Mouse (Mus musculus): ENCODE data around the gene Scrg1. TPM values are rescaled to one million over a fixed set of nuclear protein-coding genes. Genes with fewer than 3 reads are reported as not detected.
A peak's percentile ranks its signal among the peaks of the same experiment; 100 is the strongest.

Gene Scrg1
- 13.7 and 24.4 TPM in 2 replicates for polyA plus RNA-seq (2015; fragmentation: Nextera tagmentation; extraction: Ambion mirVana)

DNA sequence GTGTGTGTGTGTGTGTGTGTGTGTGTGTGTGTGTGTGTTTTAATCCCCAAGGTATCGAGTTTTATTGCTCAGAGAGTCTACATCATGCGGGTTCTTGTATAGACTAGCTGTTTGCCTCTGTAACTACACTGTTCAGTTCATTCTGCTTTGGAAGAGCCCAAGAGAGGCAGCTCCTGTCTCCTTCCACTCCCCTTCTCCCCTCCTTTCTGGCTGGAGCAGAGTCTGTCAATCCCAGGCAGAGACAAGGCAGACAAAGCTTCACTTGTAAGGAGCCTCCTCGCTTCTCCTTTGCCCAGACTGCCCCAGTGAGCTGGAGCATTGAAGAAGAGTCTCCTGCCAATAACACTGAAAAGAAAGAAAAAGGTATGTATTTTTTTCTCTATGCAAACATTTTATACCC lies at the start of gene Scrg1:
Gene Scrg1, plus strand, starts transcription at position 159 of the 400 bp plus-strand sequence.
- WGBS, result 50% methylated on average over 3 of the region's 3 CpGs
- peak; percentile 85 for ATAC-seq

DNA sequence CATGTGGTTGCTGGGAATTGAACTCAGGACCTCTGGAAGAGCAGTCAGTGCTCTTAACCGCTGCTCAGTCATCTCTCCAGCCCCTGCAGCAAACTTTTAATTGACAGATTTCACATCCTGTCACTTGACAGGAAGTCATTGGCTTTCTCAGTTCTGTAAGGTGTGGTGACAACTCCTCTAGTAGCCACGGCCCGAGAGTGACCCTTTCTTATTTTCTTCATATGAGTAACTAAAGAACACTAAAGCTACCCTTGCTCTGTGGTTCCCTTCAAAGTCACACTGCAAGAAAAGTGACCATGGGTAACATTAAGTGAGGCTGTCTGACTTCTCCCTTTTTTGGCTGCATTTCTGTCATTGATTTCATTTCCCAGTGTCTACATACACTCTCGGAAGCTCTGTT lies 49.4 kb upstream of the Scrg1 start:
- no peak overlapping the region for H3K4me3 ChIP-seq (ENCODE audit: low read length)
- no peak overlapping the region for H3K27ac ChIP-seq (ENCODE audit: low read depth, low read length)
- H3K9me3 ChIP-seq (ENCODE audit: control insufficient read depth, low read length), result no peaks in the 10 kb centered on the region
- no peaks in the 10 kb centered on the region; the same call in none of the 2 replicates for H3K27me3 ChIP-seq (replicated peaks; ENCODE audit: control insufficient read depth, insufficient read depth, low read length)
- no peak overlapping the region for H3K9ac ChIP-seq (ENCODE audit: low read depth, low read length)
- no peaks in the 10 kb centered on the region for H3K36me3 ChIP-seq (ENCODE audit: control insufficient read depth, insufficient read depth, low read length)
- no peak for ATAC-seq
- H3K4me2 ChIP-seq (ENCODE audit: low read length), result no peak overlapping the region
- peaks cover 8% of the 10 kb centered on the region for H3K4me1 ChIP-seq (ENCODE audit: control insufficient read depth, insufficient read depth, low read depth, low read length)
- WGBS, result 89% methylated on average over 4 of the region's 4 CpGs

More for the DNA sequence above, at the start of gene Scrg1:
- no peaks in the 10 kb centered on the region for H3K9me3 ChIP-seq (ENCODE audit: control insufficient read depth, low read length)
- H3K4me2 ChIP-seq (ENCODE audit: low read length), result no peak within 1 kb of the TSS
- H3K4me3 ChIP-seq (ENCODE audit: low read length), result no peak within 1 kb of the TSS
- no peaks in the 10 kb centered on the region for H3K36me3 ChIP-seq (ENCODE audit: control insufficient read depth, insufficient read depth, low read length)
- H3K4me1 ChIP-seq (ENCODE audit: control insufficient read depth, insufficient read depth, low read depth, low read length), result no peaks in the 10 kb centered on the region
- no peak within 1 kb of the TSS for H3K9ac ChIP-seq (ENCODE audit: low read depth, low read length)
- no peak within 1 kb of the TSS for H3K27ac ChIP-seq (ENCODE audit: low read depth, low read length)
- no peaks in the 10 kb centered on the region for H3K27me3 ChIP-seq (replicated peaks; ENCODE audit: control insufficient read depth, insufficient read depth, low read length)

DNA sequence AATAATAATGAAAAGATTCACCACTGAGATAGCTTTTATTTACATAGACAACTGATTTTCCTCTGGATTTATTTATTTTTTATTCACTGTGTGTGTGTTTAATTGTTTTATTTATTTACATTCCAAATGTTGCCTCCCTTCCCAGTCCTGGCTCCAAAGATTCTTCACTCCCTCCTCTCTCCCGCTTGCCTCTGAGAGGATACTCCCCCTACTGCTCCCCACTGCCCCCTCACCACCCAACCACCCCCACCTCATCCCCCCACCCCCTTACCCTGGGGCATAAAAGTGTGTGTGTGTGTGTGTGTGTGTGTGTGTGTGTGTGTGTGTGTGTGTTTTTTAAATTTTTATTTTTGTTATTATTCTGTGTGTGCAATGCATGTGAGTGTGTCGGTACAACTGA lies 46.4 kb upstream of the Scrg1 start:
- H3K9me3 ChIP-seq (ENCODE audit: control insufficient read depth, low read length), result no peaks in the 10 kb centered on the region
- H3K4me2 ChIP-seq (ENCODE audit: low read length), result no peak overlapping the region
- H3K4me3 ChIP-seq (ENCODE audit: low read length), result no peak overlapping the region
- peaks cover 3% of the 10 kb centered on the region for H3K27me3 ChIP-seq (replicated peaks; ENCODE audit: control insufficient read depth, insufficient read depth, low read length)
- H3K36me3 ChIP-seq (ENCODE audit: control insufficient read depth, insufficient read depth, low read length), result no peaks in the 10 kb centered on the region
- no peak overlapping the region for H3K27ac ChIP-seq (ENCODE audit: low read depth, low read length)
- no peak for ATAC-seq
- H3K9ac ChIP-seq (ENCODE audit: low read depth, low read length), result no peak overlapping the region
- H3K4me1 ChIP-seq (ENCODE audit: control insufficient read depth, insufficient read depth, low read depth, low read length), result peaks cover 8% of the 10 kb centered on the region
- 48% methylated on average over 2 of the region's 2 CpGs for WGBS

DNA sequence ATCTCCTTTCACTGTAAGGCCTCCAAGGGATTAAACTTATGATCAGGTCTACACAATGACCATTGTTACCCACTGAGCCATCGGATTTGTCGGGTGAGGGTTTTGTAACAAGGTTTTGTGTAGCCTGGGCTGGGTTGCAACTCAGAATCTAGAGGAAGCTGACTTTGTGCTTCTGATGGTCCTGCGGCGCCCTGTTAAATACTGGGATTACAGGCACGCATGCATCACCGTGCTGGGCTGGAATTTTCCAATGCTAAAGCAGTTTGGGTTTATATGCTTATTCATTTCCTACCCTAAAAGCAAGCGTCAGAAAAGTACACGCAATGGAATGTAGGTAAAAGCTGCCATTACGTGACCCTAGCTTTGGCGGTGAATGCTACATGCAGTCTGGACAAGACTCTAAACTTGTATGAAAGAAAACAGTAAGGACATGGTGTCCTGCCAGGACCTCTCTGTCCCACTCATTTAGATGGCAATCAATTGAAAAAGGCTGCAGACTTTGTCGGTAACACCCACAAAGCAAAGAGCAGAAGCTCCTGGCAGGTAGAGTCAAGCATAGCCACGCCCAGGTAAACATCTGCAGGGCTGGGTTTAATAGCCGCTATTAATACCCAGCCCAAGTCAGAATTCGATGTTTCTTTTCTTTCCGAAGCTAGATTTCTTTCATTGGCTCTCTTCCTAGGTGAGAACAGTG lies 45.8 kb upstream of the Scrg1 start:
- Histone ChIP-seq H3K4me2 (ENCODE audit: low read length) (peak overlapping the region; percentile 56), H3K9me3 (ENCODE audit: control insufficient read depth, low read length) (no peaks in the 10 kb centered on the region), H3K27me3 (replicated peaks; ENCODE audit: control insufficient read depth, insufficient read depth, low read length) (peaks cover 3% of the 10 kb centered on the region), H3K27ac (ENCODE audit: low read depth, low read length) (0 out of 2 replicates have a peak overlapping the region, but pooled peaks have one; percentile 7), H3K9ac (ENCODE audit: low read depth, low read length) (no peak overlapping the region), H3K36me3 (ENCODE audit: control insufficient read depth, insufficient read depth, low read length) (no peaks in the 10 kb centered on the region), H3K4me3 (ENCODE audit: low read length) (peak overlapping the region; percentile 26), H3K4me1 (ENCODE audit: control insufficient read depth, insufficient read depth, low read depth, low read length) (peaks cover 8% of the 10 kb centered on the region)
- ATAC-seq, result peak; percentile 67
- 24% methylated on average over 15 of the region's 15 CpGs for WGBS

DNA sequence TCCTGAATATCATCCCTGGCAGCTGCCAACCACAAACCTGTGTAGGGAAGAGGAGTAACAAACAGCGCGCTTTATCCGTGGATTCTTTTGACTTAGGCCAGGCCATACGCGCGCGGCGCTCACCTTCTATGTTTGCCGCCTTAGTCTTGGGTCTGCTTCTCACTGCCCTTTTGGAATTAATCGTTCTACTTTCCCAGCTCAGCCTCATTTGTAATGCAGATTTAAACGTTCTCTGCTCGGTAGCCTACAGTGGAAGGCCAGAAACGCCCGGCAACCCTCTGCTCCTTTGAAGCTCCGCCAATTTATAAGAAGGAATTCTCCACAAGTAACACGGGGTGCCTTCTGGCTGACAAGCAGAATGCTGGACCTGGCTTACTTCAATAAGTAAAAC lies 45.3 kb upstream of the Scrg1 start:
- peaks cover 8% of the 10 kb centered on the region for H3K4me1 ChIP-seq (ENCODE audit: control insufficient read depth, insufficient read depth, low read depth, low read length)
- peak overlapping the region; percentile 56 for H3K4me2 ChIP-seq (ENCODE audit: low read length)
- H3K9me3 ChIP-seq (ENCODE audit: control insufficient read depth, low read length), result no peaks in the 10 kb centered on the region
- H3K9ac ChIP-seq (ENCODE audit: low read depth, low read length), result no peak overlapping the region
- H3K36me3 ChIP-seq (ENCODE audit: control insufficient read depth, insufficient read depth, low read length), result no peaks in the 10 kb centered on the region
- peak; percentile 86 for ATAC-seq
- WGBS, result 3% methylated on average over 16 of the region's 16 CpGs
- H3K4me3 ChIP-seq (ENCODE audit: low read length), result peak overlapping the region; percentile 26
- H3K27me3 ChIP-seq (replicated peaks; ENCODE audit: control insufficient read depth, insufficient read depth, low read length), result peaks cover 3% of the 10 kb centered on the region
- 0 out of 2 replicates have a peak overlapping the region, but pooled peaks have one; percentile 7 for H3K27ac ChIP-seq (ENCODE audit: low read depth, low read length)

DNA sequence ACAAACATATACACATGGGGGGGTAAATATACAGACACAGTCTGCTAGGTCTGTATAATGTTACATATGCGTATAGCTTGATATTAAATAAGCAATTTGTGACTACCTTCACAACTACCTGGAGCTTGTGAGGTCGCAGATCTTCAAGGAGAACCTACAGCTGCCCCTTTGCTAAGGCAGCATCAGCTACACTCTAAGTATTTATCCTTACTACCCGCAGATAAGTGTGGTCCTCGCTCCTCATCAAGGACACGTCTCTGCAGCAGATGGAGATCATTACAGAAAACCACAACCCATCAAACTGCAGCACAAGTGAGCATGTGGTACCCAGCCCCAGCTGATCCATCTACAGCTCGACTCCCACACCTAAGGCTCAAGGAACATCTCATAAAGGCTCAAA lies 44.4 kb upstream of the Scrg1 start:
- Histone ChIP-seq H3K27ac (ENCODE audit: low read depth, low read length) (no peak overlapping the region), H3K36me3 (ENCODE audit: control insufficient read depth, insufficient read depth, low read length) (no peaks in the 10 kb centered on the region), H3K9me3 (ENCODE audit: control insufficient read depth, low read length) (no peaks in the 10 kb centered on the region), H3K4me3 (ENCODE audit: low read length) (no peak overlapping the region), H3K4me2 (ENCODE audit: low read length) (no peak overlapping the region), H3K9ac (ENCODE audit: low read depth, low read length) (no peak overlapping the region), H3K4me1 (ENCODE audit: control insufficient read depth, insufficient read depth, low read depth, low read length) (peaks cover 8% of the 10 kb centered on the region), H3K27me3 (replicated peaks; ENCODE audit: control insufficient read depth, insufficient read depth, low read length) (peaks cover 3% of the 10 kb centered on the region)
- WGBS, result 82% methylated on average over 6 of the region's 6 CpGs
- no peak for ATAC-seq

DNA sequence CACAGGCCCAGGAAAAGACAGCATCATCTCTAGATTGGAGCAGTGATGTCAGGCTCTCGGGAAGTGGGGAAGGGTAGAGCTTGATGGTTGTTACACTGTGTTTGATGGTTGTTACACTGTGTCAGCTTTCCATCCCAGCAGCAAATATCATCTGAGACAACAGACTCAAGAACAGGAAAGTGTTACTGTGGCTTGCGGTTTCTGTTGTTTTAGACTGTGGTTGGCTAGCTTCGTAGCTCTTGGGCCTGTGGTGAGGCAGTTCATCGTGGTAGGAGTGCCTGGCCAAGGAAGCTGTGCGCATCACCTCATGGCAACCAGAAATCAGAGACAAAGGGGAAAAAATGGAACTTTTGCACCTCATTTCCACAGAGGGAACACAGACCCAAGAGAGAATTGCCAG lies 38.9 kb upstream of the Scrg1 start:
- H3K9ac ChIP-seq (ENCODE audit: low read depth, low read length), result no peak overlapping the region
- WGBS, result 99% methylated on average over 5 of the region's 5 CpGs
- H3K4me1 ChIP-seq (ENCODE audit: control insufficient read depth, insufficient read depth, low read depth, low read length), result no peaks in the 10 kb centered on the region
- no peaks in the 10 kb centered on the region for H3K9me3 ChIP-seq (ENCODE audit: control insufficient read depth, low read length)
- 0 out of 2 replicates have a peak, but pooled peaks cover 3% of the 10 kb centered on the region for H3K27me3 ChIP-seq (replicated peaks; ENCODE audit: control insufficient read depth, insufficient read depth, low read length)
- no peak overlapping the region for H3K4me2 ChIP-seq (ENCODE audit: low read length)
- no peaks in the 10 kb centered on the region for H3K36me3 ChIP-seq (ENCODE audit: control insufficient read depth, insufficient read depth, low read length)
- H3K4me3 ChIP-seq (ENCODE audit: low read length), result no peak overlapping the region
- no peak for ATAC-seq
- H3K27ac ChIP-seq (ENCODE audit: low read depth, low read length), result no peak overlapping the region

DNA sequence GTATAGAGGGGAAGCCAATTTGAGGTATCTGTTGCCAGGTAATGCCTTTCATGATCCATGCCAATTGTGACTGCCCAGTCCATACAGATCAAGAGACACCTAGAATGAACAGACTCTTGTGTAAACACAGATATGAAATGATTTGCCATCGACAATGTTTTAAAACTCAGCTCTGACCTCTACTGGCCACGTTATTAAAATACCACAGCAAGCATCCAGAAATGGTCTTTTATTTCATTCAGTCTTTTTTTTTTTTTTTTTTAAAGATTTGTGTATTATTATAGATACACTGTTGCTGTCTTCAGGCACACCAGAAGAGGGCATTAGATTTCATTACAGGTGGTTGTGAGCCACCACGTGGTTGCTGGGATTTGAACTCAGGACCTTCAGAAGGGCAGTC lies 29.6 kb upstream of the Scrg1 start:
- 15% methylated on average over 3 of the region's 3 CpGs for WGBS
- no peaks in the 10 kb centered on the region for H3K36me3 ChIP-seq (ENCODE audit: control insufficient read depth, insufficient read depth, low read length)
- no peak overlapping the region for H3K4me2 ChIP-seq (ENCODE audit: low read length)
- H3K27ac ChIP-seq (ENCODE audit: low read depth, low read length), result no peak overlapping the region
- no peaks in the 10 kb centered on the region for H3K4me1 ChIP-seq (ENCODE audit: control insufficient read depth, insufficient read depth, low read depth, low read length)
- no peaks in the 10 kb centered on the region for H3K9me3 ChIP-seq (ENCODE audit: control insufficient read depth, low read length)
- H3K27me3 ChIP-seq (replicated peaks; ENCODE audit: control insufficient read depth, insufficient read depth, low read length), result peaks cover 3% of the 10 kb centered on the region; the same call in 1 of the 2 replicates
- H3K9ac ChIP-seq (ENCODE audit: low read depth, low read length), result no peak overlapping the region
- H3K4me3 ChIP-seq (ENCODE audit: low read length), result no peak overlapping the region
- ATAC-seq, result no peak

DNA sequence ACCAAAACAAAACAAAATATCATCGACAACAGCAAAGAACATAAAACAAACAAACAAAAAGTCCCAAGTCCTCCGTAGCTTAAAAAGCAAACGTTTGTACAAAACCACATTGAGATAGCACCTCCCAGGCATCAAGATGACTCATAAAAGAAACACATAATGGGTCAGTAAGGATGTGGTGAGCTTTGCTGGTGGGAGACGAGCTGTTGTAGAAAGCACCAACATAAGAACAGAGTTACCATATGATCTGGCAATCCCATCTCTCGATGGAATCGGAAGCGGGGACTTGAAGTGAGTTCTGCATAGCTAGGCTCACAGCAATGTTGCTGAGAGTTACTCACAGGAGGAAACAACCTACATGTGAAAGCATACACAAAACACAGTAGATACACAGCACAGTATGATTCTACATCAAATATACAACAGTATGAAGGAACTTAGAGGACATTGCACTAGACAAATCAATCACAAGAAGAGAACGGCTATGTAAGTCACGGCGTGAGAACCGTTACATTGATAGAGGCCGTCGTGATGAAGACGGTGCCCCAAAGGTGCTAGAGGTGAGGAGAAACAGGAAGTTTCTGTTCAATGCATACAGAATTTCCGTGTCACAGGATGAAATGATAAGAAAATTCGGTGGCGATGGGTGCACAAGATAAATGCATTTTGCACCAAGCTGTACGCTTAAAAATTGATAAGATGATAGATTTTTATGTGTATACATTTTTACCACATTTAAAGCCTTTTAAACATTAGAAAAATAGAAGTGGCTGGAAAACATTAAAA lies 27.9 kb upstream of the Scrg1 start:
- no peak for ATAC-seq
- no peak overlapping the region for H3K4me3 ChIP-seq (ENCODE audit: low read length)
- no peaks in the 10 kb centered on the region for H3K4me1 ChIP-seq (ENCODE audit: control insufficient read depth, insufficient read depth, low read depth, low read length)
- WGBS, result 74% methylated on average over 18 of the region's 18 CpGs
- no peak overlapping the region for H3K27ac ChIP-seq (ENCODE audit: low read depth, low read length)
- H3K9me3 ChIP-seq (ENCODE audit: control insufficient read depth, low read length), result no peaks in the 10 kb centered on the region
- no peaks in the 10 kb centered on the region for H3K36me3 ChIP-seq (ENCODE audit: control insufficient read depth, insufficient read depth, low read length)
- H3K4me2 ChIP-seq (ENCODE audit: low read length), result no peak overlapping the region
- no peak overlapping the region for H3K9ac ChIP-seq (ENCODE audit: low read depth, low read length)
- H3K27me3 ChIP-seq (replicated peaks; ENCODE audit: control insufficient read depth, insufficient read depth, low read length), result peaks cover 3% of the 10 kb centered on the region; the same call in 1 of the 2 replicates
